Mouse (Mus musculus) brain, embryonic 14.5 days (tissue): ENCODE measurements around the gene Tspan14.

Source experiments
- CTCF ChIP-seq: fragments of 200-500 bp; IDR thresholded peaks from 2 replicates; pipeline ENCODE4 v1.5.1; 2012; ENCODE audit warnings: inconsistent platforms, mild to moderate bottlenecking, moderate library complexity, borderline replicate concordance; ENCODE audit not compliant: insufficient read depth, insufficient read length; ENCODE audit errors: extremely low read depth
- POLR2A ChIP-seq: fragments of 200-500 bp; IDR thresholded peaks from 2 replicates; pipeline ENCODE4 v1.6.1; 2012; ENCODE audit warnings: mild to moderate bottlenecking, inconsistent platforms, borderline replicate concordance; ENCODE audit not compliant: poor library complexity, insufficient read depth, insufficient read length, severe bottlenecking; ENCODE audit errors: extremely low read depth

DNA sequence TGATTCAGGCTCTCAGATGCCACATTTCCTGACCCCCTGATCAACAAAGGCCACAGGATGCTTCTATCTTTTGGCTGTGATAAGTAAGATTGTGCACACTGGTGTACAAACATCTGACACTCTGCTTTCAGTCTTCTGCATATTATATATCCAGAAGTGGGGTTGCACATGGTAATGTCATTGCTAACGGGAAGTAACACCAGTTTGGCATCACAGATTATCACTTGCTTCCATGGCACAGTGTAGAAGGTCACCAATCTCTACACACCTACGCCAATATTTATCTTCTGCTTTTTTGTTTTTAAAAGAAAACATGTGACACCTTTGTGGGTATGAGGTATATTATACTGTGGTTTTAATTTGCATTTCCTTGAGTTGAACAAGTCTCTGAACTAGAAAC, 36.7 kb downstream of the Tspan14 start:
- no peak for TF ChIP-seq POLR2A
- TF ChIP-seq CTCF = no peak
